Mouse (Mus musculus) C2C12 (cell line): ENCODE results near the gene Slc39a8.

Experiments used
- CTCF ChIP-seq: IDR thresholded peaks from one replicate; pipeline ENCODE4 v1.5.1; 2011; ENCODE audit not compliant: control insufficient read depth, insufficient read depth, insufficient read length
- MYOG ChIP-seq: IDR thresholded peaks from one replicate; pipeline ENCODE4 v1.6.1; 2011; ENCODE audit not compliant: control insufficient read depth, insufficient read length; ENCODE audit errors: extremely low read depth

DNA sequence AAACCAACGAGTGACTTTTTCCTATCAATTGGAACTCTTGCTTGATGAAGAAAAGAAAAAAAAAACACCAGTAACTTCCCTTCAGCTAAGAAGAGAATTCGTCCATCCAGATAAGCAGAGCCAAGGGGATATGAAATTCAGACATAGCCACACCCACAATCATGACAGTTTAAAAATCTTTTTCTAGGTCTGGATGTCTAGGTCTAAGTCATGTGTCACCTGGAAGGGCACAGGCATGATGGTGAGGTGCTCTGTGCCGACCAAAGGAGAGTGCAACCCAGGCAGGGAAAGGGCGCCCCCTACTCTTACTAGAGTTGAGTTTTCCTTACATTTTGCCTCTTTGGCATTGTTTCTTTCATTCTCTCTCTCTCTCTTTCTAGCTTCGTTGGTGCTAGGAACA is 18.1 kb downstream of the Slc39a8 start:
- no peak for TF ChIP-seq CTCF
- no peak for TF ChIP-seq MYOG
